Mouse (Mus musculus): Measurements from ENCODE around the gene Ugt2a2. TPM values are rescaled to one million over a fixed set of nuclear protein-coding genes. Genes with fewer than 3 reads are reported as not detected.
"Not testable (repeated sequence)": the region's sequence is repeated elsewhere in the genome, so short reads cannot be mapped to it uniquely, and the experiment has no call there.

Gene Ugt2a2
- polyA plus RNA-seq, 1 experiment, result not detected

- TF ChIP-seq MAX (IDR thresholded peaks at IDR 0.05), result no peak
- no peak for TF ChIP-seq FOSL1 (IDR thresholded peaks at IDR 0.05; ENCODE audit: insufficient read depth, low read length, poor library complexity, severe bottlenecking)
- TF ChIP-seq MYOG (IDR thresholded peaks at IDR 0.05; ENCODE audit: control insufficient read depth, extremely low read depth, insufficient read length), result no peak
- TF ChIP-seq USF1 (IDR thresholded peaks at IDR 0.05; ENCODE audit: low read depth), result no peak
- TF ChIP-seq CEBPB (IDR thresholded peaks at IDR 0.05; ENCODE audit: low read depth), result no peak
- TF ChIP-seq CTCF (IDR thresholded peaks at IDR 0.05; ENCODE audit: control insufficient read depth, insufficient read depth, insufficient read length), result no peak
- TF ChIP-seq MYOD1 (IDR thresholded peaks at IDR 0.05; ENCODE audit: control insufficient read depth, insufficient read length, low read depth), result no peak
These were observed 8.7 kb upstream of the Ugt2a2 start, which contains the start of gene Ugt2a1 for GRCm38 (mm10) chr5:87490771-87491170. Ugt2a1 (minus strand) TSS chr5:87490871.

GRCm38 (mm10) chr5:87486706-87487105 is 4.6 kb upstream of the Ugt2a2 start, which contains the start of gene Gm43638:
Gm43638 (minus strand) TSS chr5:87486806.
- not testable (repeated sequence) for H3K4me3 ChIP-seq (ENCODE audit: insufficient read depth, poor library complexity, severe bottlenecking); H3K36me3 ChIP-seq (ENCODE audit: control insufficient read depth, insufficient read depth); H3K79me3 ChIP-seq (ENCODE audit: low read depth); H3ac ChIP-seq (ENCODE audit: control insufficient read depth, insufficient read length, low read depth); H3K79me2 ChIP-seq (ENCODE audit: control insufficient read depth, insufficient read depth); H3K27me3 ChIP-seq (ENCODE audit: control insufficient read depth, insufficient read depth, insufficient read length)

More at GRCm38 (mm10) chr5:87490771-87491170, 8.7 kb upstream of the Ugt2a2 start, which contains the start of gene Ugt2a1:
- Histone ChIP-seq H3K79me2 (ENCODE audit: control insufficient read depth, insufficient read depth) (no peaks in the 10 kb centered on the region), H3K4me3 (ENCODE audit: insufficient read depth, poor library complexity, severe bottlenecking) (no peak within 1 kb of the TSS), H3ac (ENCODE audit: control insufficient read depth, insufficient read length, low read depth) (no peak within 1 kb of the TSS), H3K27me3 (ENCODE audit: control insufficient read depth, insufficient read depth, insufficient read length) (no peaks in the 10 kb centered on the region), H3K79me3 (ENCODE audit: low read depth) (no peaks in the 10 kb centered on the region), H3K36me3 (ENCODE audit: control insufficient read depth, insufficient read depth) (no peaks in the 10 kb centered on the region)

GRCm38 (mm10) chr5:87458810-87459209 is 23.2 kb downstream of the Ugt2a2 start:
- Histone ChIP-seq H3ac (ENCODE audit: control insufficient read depth, insufficient read length, low read depth) (no peak overlapping the region), H3K27me3 (ENCODE audit: control insufficient read depth, insufficient read depth, insufficient read length) (no peaks in the 10 kb centered on the region), H3K4me3 (ENCODE audit: insufficient read depth, poor library complexity, severe bottlenecking) (no peak overlapping the region), H3K79me3 (ENCODE audit: low read depth) (no peaks in the 10 kb centered on the region), H3K79me2 (ENCODE audit: control insufficient read depth, insufficient read depth) (no peaks in the 10 kb centered on the region), H3K36me3 (ENCODE audit: control insufficient read depth, insufficient read depth) (no peaks in the 10 kb centered on the region)
- TF ChIP-seq USF1 (IDR thresholded peaks at IDR 0.05; ENCODE audit: low read depth), result no peak
- TF ChIP-seq MYOG (IDR thresholded peaks at IDR 0.05; ENCODE audit: control insufficient read depth, extremely low read depth, insufficient read length), result no peak
- TF ChIP-seq CTCF (IDR thresholded peaks at IDR 0.05; ENCODE audit: control insufficient read depth, insufficient read depth, insufficient read length), result no peak
- no peak for TF ChIP-seq FOSL1 (IDR thresholded peaks at IDR 0.05; ENCODE audit: insufficient read depth, low read length, poor library complexity, severe bottlenecking)
- no peak for TF ChIP-seq MYOD1 (IDR thresholded peaks at IDR 0.05; ENCODE audit: control insufficient read depth, insufficient read length, low read depth)
- no peak for TF ChIP-seq MAX (IDR thresholded peaks at IDR 0.05)
- TF ChIP-seq CEBPB (IDR thresholded peaks at IDR 0.05; ENCODE audit: low read depth), result no peak

GRCm38 (mm10) chr5:87457701-87458100 is 24.4 kb downstream of the Ugt2a2 start:
- H3K36me3 ChIP-seq (ENCODE audit: control insufficient read depth, insufficient read depth), result no peaks in the 10 kb centered on the region
- no peaks in the 10 kb centered on the region for H3K79me2 ChIP-seq (ENCODE audit: control insufficient read depth, insufficient read depth)
- no peaks in the 10 kb centered on the region for H3K79me3 ChIP-seq (ENCODE audit: low read depth)
- TF ChIP-seq CTCF (IDR thresholded peaks at IDR 0.05; ENCODE audit: control insufficient read depth, insufficient read depth, insufficient read length), result no peak
- TF ChIP-seq FOSL1 (IDR thresholded peaks at IDR 0.05; ENCODE audit: insufficient read depth, low read length, poor library complexity, severe bottlenecking), result no peak
- no peak for TF ChIP-seq USF1 (IDR thresholded peaks at IDR 0.05; ENCODE audit: low read depth)
- TF ChIP-seq CEBPB (IDR thresholded peaks at IDR 0.05; ENCODE audit: low read depth), result no peak
- no peaks in the 10 kb centered on the region for H3K27me3 ChIP-seq (ENCODE audit: control insufficient read depth, insufficient read depth, insufficient read length)
- H3ac ChIP-seq (ENCODE audit: control insufficient read depth, insufficient read length, low read depth), result no peak overlapping the region
- H3K4me3 ChIP-seq (ENCODE audit: insufficient read depth, poor library complexity, severe bottlenecking), result no peak overlapping the region

- no peaks in the 10 kb centered on the region for H3K36me3 ChIP-seq (ENCODE audit: control insufficient read depth, insufficient read depth)
- no peaks in the 10 kb centered on the region for H3K79me2 ChIP-seq (ENCODE audit: control insufficient read depth, insufficient read depth)
- H3K79me3 ChIP-seq (ENCODE audit: low read depth), result no peaks in the 10 kb centered on the region
- H3ac ChIP-seq (ENCODE audit: control insufficient read depth, insufficient read length, low read depth), result no peak overlapping the region
- TF ChIP-seq USF1 (IDR thresholded peaks at IDR 0.05; ENCODE audit: low read depth), result no peak
- TF ChIP-seq MYOD1 (IDR thresholded peaks at IDR 0.05; ENCODE audit: control insufficient read depth, insufficient read length, low read depth), result no peak
- no peak for TF ChIP-seq MAX (IDR thresholded peaks at IDR 0.05)
- no peak for TF ChIP-seq CEBPB (IDR thresholded peaks at IDR 0.05; ENCODE audit: low read depth)
- TF ChIP-seq FOSL1 (IDR thresholded peaks at IDR 0.05; ENCODE audit: insufficient read depth, low read length, poor library complexity, severe bottlenecking), result no peak
- TF ChIP-seq MYOG (IDR thresholded peaks at IDR 0.05; ENCODE audit: control insufficient read depth, extremely low read depth, insufficient read length), result no peak
- TF ChIP-seq CTCF (IDR thresholded peaks at IDR 0.05; ENCODE audit: control insufficient read depth, insufficient read depth, insufficient read length), result no peak
- no peak overlapping the region for H3K4me3 ChIP-seq (ENCODE audit: insufficient read depth, poor library complexity, severe bottlenecking)
- H3K27me3 ChIP-seq (ENCODE audit: control insufficient read depth, insufficient read depth, insufficient read length), result no peaks in the 10 kb centered on the region
These were observed 25.7 kb downstream of the Ugt2a2 start for GRCm38 (mm10) chr5:87456216-87456850.

- no peak overlapping the region for H3ac ChIP-seq (ENCODE audit: control insufficient read depth, insufficient read length, low read depth)
- H3K79me2 ChIP-seq (ENCODE audit: control insufficient read depth, insufficient read depth), result no peaks in the 10 kb centered on the region
- TF ChIP-seq CEBPB (IDR thresholded peaks at IDR 0.05; ENCODE audit: low read depth) (no peak), FOSL1 (IDR thresholded peaks at IDR 0.05; ENCODE audit: insufficient read depth, low read length, poor library complexity, severe bottlenecking) (no peak)
- H3K79me3 ChIP-seq (ENCODE audit: low read depth), result no peaks in the 10 kb centered on the region
- H3K4me3 ChIP-seq (ENCODE audit: insufficient read depth, poor library complexity, severe bottlenecking), result no peak overlapping the region
- no peaks in the 10 kb centered on the region for H3K27me3 ChIP-seq (ENCODE audit: control insufficient read depth, insufficient read depth, insufficient read length)
- H3K36me3 ChIP-seq (ENCODE audit: control insufficient read depth, insufficient read depth), result no peaks in the 10 kb centered on the region
These were observed 26.5 kb downstream of the Ugt2a2 start for GRCm38 (mm10) chr5:87455519-87455918.

GRCm38 (mm10) chr5:87452514-87452913 is 29.5 kb downstream of the Ugt2a2 start:
- H3K27me3 ChIP-seq (ENCODE audit: control insufficient read depth, insufficient read depth, insufficient read length); H3K79me3 ChIP-seq (ENCODE audit: low read depth); H3K79me2 ChIP-seq (ENCODE audit: control insufficient read depth, insufficient read depth); H3K36me3 ChIP-seq (ENCODE audit: control insufficient read depth, insufficient read depth); H3ac ChIP-seq (ENCODE audit: control insufficient read depth, insufficient read length, low read depth); H3K4me3 ChIP-seq (ENCODE audit: insufficient read depth, poor library complexity, severe bottlenecking): not testable (repeated sequence)

Data from C2C12 (cell line).